10 mouse cellular contexts compared by ENCODE assay signal in genomic region chr9:48647648-48648284, GRCm38 (mm10). TPM values are rescaled to one million over a fixed set of nuclear protein-coding genes. Genes with fewer than 3 reads are reported as not detected.
A peak's percentile ranks its signal among the peaks of the same experiment; 100 is the strongest.
DNase-seq lines count a peak whose midpoint lies in the region; ATAC-seq and TF ChIP-seq lines count a peak whose summit lies in the region.
"Had no signal": no experiment of that assay in that cellular context is flagged by ENCODE, and none has a peak within 500 bp of the region (broad histone marks: within the 10 kb centered on the region; RNA-seq: fewer than 3 reads in every experiment).

No protein-coding gene starts in this region.

- TF ChIP-seq CTCF in stomach, postnatal 0 days (IDR thresholded peaks at IDR 0.05; ENCODE audit: low read depth), result no peak

- H3K27ac ChIP-seq in hindbrain, embryonic 10.5 days, result peak overlapping the region; percentile 89
- H3K27ac ChIP-seq in hindbrain, embryonic 14.5 days, result no peak overlapping the region
- H3K27ac ChIP-seq in hindbrain, embryonic 16.5 days (ENCODE audit: low read depth, low read length), result no peak overlapping the region
- no peak overlapping the region; the same call in 1 of the 2 replicates for H3K27ac ChIP-seq in stomach, postnatal 0 days (replicated peaks)

- TF ChIP-seq EP300 in stomach, postnatal 0 days (optimal IDR thresholded peaks at IDR 0.05), result no peak

- DNase-seq in hindbrain, embryonic 10.5 days (ENCODE audit: low spot score), result no peak
- no peak for DNase-seq in hindbrain, embryonic 14.5 days (ENCODE audit: low spot score)
- peak; percentile 19 for DNase-seq in urinary bladder, adult 2 months (ENCODE audit: low spot score)
- DNase-seq in urinary bladder, postnatal 14 days (ENCODE audit: low spot score), result no peak
- DNase-seq in stomach, postnatal 0 days (ENCODE audit: low spot score), result peak; percentile 27
- no peak for DNase-seq in yolk sac, embryonic 10.5 days (ENCODE audit: low spot score)
- no peak for DNase-seq in cerebellum, adult 18-20 months
- DNase-seq: lung, postnatal 4 days had no signal

- H3K4me1 ChIP-seq in hindbrain, embryonic 10.5 days (replicated peaks), result peaks cover 71% of the 10 kb centered on the region
- peaks cover 23% of the 10 kb centered on the region for H3K4me1 ChIP-seq in hindbrain, embryonic 14.5 days (replicated peaks; ENCODE audit: control insufficient read depth, insufficient read depth, low read length)
- H3K4me1 ChIP-seq in hindbrain, embryonic 16.5 days (ENCODE audit: control insufficient read depth, insufficient read depth, low read depth, low read length), result peaks cover 8% of the 10 kb centered on the region
- no peaks in the 10 kb centered on the region; the same call in 1 of the 2 replicates for H3K4me1 ChIP-seq in stomach, postnatal 0 days (replicated peaks; ENCODE audit: control insufficient read depth, insufficient read depth)

- H3K27me3 ChIP-seq in hindbrain, embryonic 10.5 days (ENCODE audit: insufficient read depth, poor library complexity, severe bottlenecking), result no peaks in the 10 kb centered on the region
- no peaks in the 10 kb centered on the region for H3K27me3 ChIP-seq in hindbrain, embryonic 14.5 days (ENCODE audit: control insufficient read depth, insufficient read depth, low read length)
- H3K27me3 ChIP-seq in hindbrain, embryonic 16.5 days (replicated peaks; ENCODE audit: control insufficient read depth, insufficient read depth, low read length), result no peaks in the 10 kb centered on the region
- H3K27me3 ChIP-seq in stomach, postnatal 0 days (ENCODE audit: control insufficient read depth, insufficient read depth, low read length), result no peaks in the 10 kb centered on the region

- H3K4me2 ChIP-seq in hindbrain, embryonic 14.5 days (replicated peaks), result no peak overlapping the region
- H3K4me2 ChIP-seq in hindbrain, embryonic 16.5 days (ENCODE audit: low read length), result no peak overlapping the region
- H3K4me2 ChIP-seq in stomach, postnatal 0 days (replicated peaks; ENCODE audit: low read depth), result peak overlapping the region; percentile 57; the same call in 1 of the 2 replicates

- no peaks in the 10 kb centered on the region for H3K36me3 ChIP-seq in hindbrain, embryonic 10.5 days
- no peaks in the 10 kb centered on the region for H3K36me3 ChIP-seq in hindbrain, embryonic 14.5 days (replicated peaks; ENCODE audit: control insufficient read depth, insufficient read depth)
- H3K36me3 ChIP-seq in hindbrain, embryonic 16.5 days (ENCODE audit: control insufficient read depth, insufficient read depth, low read length), result no peaks in the 10 kb centered on the region
- no peaks in the 10 kb centered on the region for H3K36me3 ChIP-seq in stomach, postnatal 0 days (ENCODE audit: control insufficient read depth, insufficient read depth, low read length)

- WGBS in hindbrain, embryonic 10.5 days, result 18% methylated on average over 10 of the region's 10 CpGs
- WGBS in hindbrain, embryonic 14.5 days, result 19% methylated on average over 10 of the region's 10 CpGs
- WGBS in hindbrain, embryonic 16.5 days, result 25% methylated on average over 10 of the region's 10 CpGs
- 48% methylated on average over 10 of the region's 10 CpGs for WGBS in stomach, postnatal 0 days

- no peak for ATAC-seq in hindbrain, embryonic 14.5 days (ENCODE audit: low FRiP score)
- ATAC-seq in hindbrain, embryonic 16.5 days, result no peak
- no peak for ATAC-seq in stomach, postnatal 0 days (ENCODE audit: low FRiP score, low TSS enrichment)

- H3K9ac ChIP-seq in hindbrain, embryonic 14.5 days, result no peak overlapping the region
- 0 out of 2 replicates have a peak overlapping the region, but pooled peaks have one; percentile 10 for H3K9ac ChIP-seq in hindbrain, embryonic 16.5 days (ENCODE audit: low read depth, low read length)
- H3K9ac ChIP-seq in stomach, postnatal 0 days (ENCODE audit: low read length), result no peak overlapping the region; the same call in 1 of the 2 replicates

- H3K4me3 ChIP-seq in hindbrain, embryonic 10.5 days, result no peak overlapping the region
- no peak overlapping the region for H3K4me3 ChIP-seq in hindbrain, embryonic 14.5 days (replicated peaks; ENCODE audit: low read length)
- H3K4me3 ChIP-seq in hindbrain, embryonic 16.5 days (ENCODE audit: low read length), result no peak overlapping the region
- no peak overlapping the region for H3K4me3 ChIP-seq in stomach, postnatal 0 days (ENCODE audit: low read depth, low read length)
- H3K4me3 ChIP-seq: erythroblast, embryonic 14.5 days had no signal

- H3K9me3 ChIP-seq in hindbrain, embryonic 10.5 days, result peaks cover 11% of the 10 kb centered on the region
- peaks cover 5% of the 10 kb centered on the region; the same call in 1 of the 2 replicates for H3K9me3 ChIP-seq in hindbrain, embryonic 14.5 days (ENCODE audit: control insufficient read depth, low read length)
- no peaks in the 10 kb centered on the region for H3K9me3 ChIP-seq in hindbrain, embryonic 16.5 days (ENCODE audit: control insufficient read depth, low read length)
- H3K9me3 ChIP-seq in stomach, postnatal 0 days (ENCODE audit: control insufficient read depth, low read length), result no peaks in the 10 kb centered on the region

RNA-seq across cellular contexts. Expression of gene Nnmt, which starts 42.8 kb away (rescaled TPM):
- 0.46 and 0.97 TPM in 2 replicates for polyA plus RNA-seq in hindbrain, embryonic 10.5 days (2016; fragmentation: Nextera tagmentation; extraction: Ambion mirVana)
- 0.51 and 0.87 TPM in 2 replicates for polyA plus RNA-seq in hindbrain, embryonic 14.5 days (2014; fragmentation: Nextera tagmentation; extraction: Ambion mirVana)
- polyA plus RNA-seq in urinary bladder, adult 2 months (2012; rRNA removed), result 5.0 and 8.2 TPM in 2 replicates
- polyA plus RNA-seq in hindbrain, embryonic 16.5 days (2015; fragmentation: Nextera tagmentation; extraction: Ambion mirVana), result 1.9 and 2.6 TPM in 2 replicates
- polyA plus RNA-seq in stomach, postnatal 0 days (2015; fragmentation: Nextera tagmentation; extraction: Ambion mirVana), result 3.3 and 5.3 TPM in 2 replicates
- polyA plus RNA-seq: erythroblast, embryonic 14.5 days had no signal

Comparison
In these comparisons a context has a peak if more than half of its experiments do, and no peak if none do; other contexts are left out.
1. DNase-seq: peak in urinary bladder, adult 2 months (single experiment) and stomach, postnatal 0 days (single experiment); none in hindbrain, embryonic 10.5 days (single experiment), hindbrain, embryonic 14.5 days (single experiment), urinary bladder, postnatal 14 days (single experiment), yolk sac, embryonic 10.5 days (single experiment) and cerebellum, adult 18-20 months (0 of 2).